Mouse (Mus musculus) lung, adult 2 months (tissue): ENCODE measurements at regions not wholly inside any gene's neighbourhood (a gene's known extent, or its start where the extent isn't known, plus 50 kb on each side); places are given as distances from the start of the nearest gene placed in this dataset.

ENCODE experiments used
- CTCF ChIP-seq: fragments of 200-500 bp; IDR thresholded peaks from 2 replicates; pipeline ENCODE4 v1.5.1; 2011; ENCODE audit warnings: mild to moderate bottlenecking, low read length, control low read depth; ENCODE audit not compliant: insufficient read depth
- POLR2A ChIP-seq: fragments of 200-500 bp; IDR thresholded peaks from 2 replicates; pipeline ENCODE4 v1.6.1; 2011; ENCODE audit warnings: low read depth, mild to moderate bottlenecking, control low read depth, low read length, borderline replicate concordance; ENCODE audit errors: extremely low read depth

DNA sequence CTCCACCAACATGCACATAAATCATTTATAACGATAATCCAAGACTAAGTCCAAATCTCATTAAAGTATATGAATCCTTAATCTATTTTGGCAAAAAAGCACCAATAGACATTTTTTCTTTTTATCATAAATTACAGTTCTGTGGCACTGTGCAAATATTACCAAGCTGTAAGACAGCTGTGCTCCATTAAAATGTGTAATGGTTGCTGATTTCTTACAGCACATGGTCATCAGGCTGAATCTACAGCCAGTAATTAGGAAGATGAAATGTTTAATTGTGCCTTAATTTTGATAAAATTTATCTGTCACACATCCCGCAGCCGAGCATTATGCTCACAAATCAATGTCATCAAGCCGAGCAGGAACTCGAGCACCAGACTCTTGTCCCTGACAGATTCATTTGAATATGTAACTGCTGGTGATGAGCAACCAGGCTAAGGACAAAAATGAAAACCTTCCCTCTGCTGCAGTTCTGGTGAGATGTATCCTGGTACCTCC, 722.0 kb downstream of the Cypt12 start:
- TF ChIP-seq POLR2A (no peak), CTCF (no peak)
